Mouse (Mus musculus) liver, adult 2 months (tissue): ENCODE results near the gene Acss2.

Experiments
- CTCF ChIP-seq: fragments of 200-500 bp; IDR thresholded peaks from 2 replicates; pipeline ENCODE4 v1.5.1; 2011; ENCODE audit warnings: low read depth, low read length, control low read depth
- POLR2A ChIP-seq: fragments of 200-500 bp; IDR thresholded peaks from 2 replicates; pipeline ENCODE4 v1.6.1; 2011; ENCODE audit warnings: low read length, control low read depth; ENCODE audit not compliant: insufficient read depth; ENCODE audit errors: extremely low read depth

- TF ChIP-seq POLR2A (no peak), CTCF (no peak)
Observed at GRCm38 (mm10) chr2:155580331-155580730, 62.6 kb downstream of the Acss2 start.
